Mouse (Mus musculus) lung, embryonic 16.5 days (tissue): Measurements from ENCODE around the gene Tspan9. TPM values are rescaled to one million over a fixed set of nuclear protein-coding genes. Genes with fewer than 3 reads are reported as not detected.

ENCODE experiments used
- ATAC-seq: fragments of 200-750 bp; cut with Nextera tagmentation; 2 replicates; pipeline ENCODE4 v1.8.0; 2017; ENCODE audit warnings: low read depth, mild to moderate bottlenecking, moderate library complexity
- H3K27ac ChIP-seq: fragments of 300-500 bp; sonication (generic); 2 replicates; pipeline ENCODE4 v1.5.1; 2014; ENCODE audit warnings: mild to moderate bottlenecking, control low read depth, low read length
- H3K27me3 ChIP-seq: fragments of 300-500 bp; sonication (generic); 2 replicates; pipeline ENCODE4 v1.6.1; 2014; ENCODE audit warnings: low read depth, low read length, mixed read lengths; ENCODE audit not compliant: control insufficient read depth, insufficient read depth
- H3K36me3 ChIP-seq: fragments of 300-500 bp; sonication (generic); 2 replicates; pipeline ENCODE4 v1.6.1; 2014; ENCODE audit warnings: low read length; ENCODE audit not compliant: control insufficient read depth, insufficient read depth
- H3K4me1 ChIP-seq: fragments of 300-500 bp; sonication (generic); replicated peaks from 2 replicates; pipeline ENCODE4 v1.6.1; 2014; ENCODE audit warnings: low read length, mixed read lengths; ENCODE audit not compliant: control insufficient read depth, insufficient read depth
- H3K4me2 ChIP-seq: fragments of 300-500 bp; sonication (generic); 2 replicates; pipeline ENCODE4 v1.6.1; 2014; ENCODE audit warnings: low read depth, low read length, control low read depth
- H3K4me3 ChIP-seq: fragments of 300-500 bp; sonication (generic); 2 replicates; pipeline ENCODE4 v1.5.1; 2014; ENCODE audit warnings: mild to moderate bottlenecking, low read length, control low read depth
- H3K9ac ChIP-seq: fragments of 300-500 bp; sonication (generic); 2 replicates; pipeline ENCODE4 v1.6.1; 2014; ENCODE audit warnings: low read length, control low read depth
- H3K9me3 ChIP-seq: fragments of 300-500 bp; sonication (generic); 2 replicates; pipeline ENCODE4 v1.6.1; 2016; ENCODE audit warnings: low read length; ENCODE audit not compliant: control insufficient read depth
- WGBS: fragments of 180-500 bp; shearing (Covaris S2); extraction: QIAGEN DNeasy Blood & Tissue Kit; methylation state at CpG from one replicate; pipeline ENCODE4 v1.1.7; 2014; 5-methylcytosine and 5-hydroxymethylcytosine counted together
- polyA plus RNA-seq: library from polyadenylated mRNA; unstranded; fragments of >200 nt; fragmentation: Nextera tagmentation; extraction: Ambion mirVana; gene quantifications from 2 replicates; pipeline ENCODE4 v1.2.1, GENCODE M21; 2015

The Tspan9 gene
- polyA plus RNA-seq, 1 experiment from 2014 or later: 158 TPM

DNA sequence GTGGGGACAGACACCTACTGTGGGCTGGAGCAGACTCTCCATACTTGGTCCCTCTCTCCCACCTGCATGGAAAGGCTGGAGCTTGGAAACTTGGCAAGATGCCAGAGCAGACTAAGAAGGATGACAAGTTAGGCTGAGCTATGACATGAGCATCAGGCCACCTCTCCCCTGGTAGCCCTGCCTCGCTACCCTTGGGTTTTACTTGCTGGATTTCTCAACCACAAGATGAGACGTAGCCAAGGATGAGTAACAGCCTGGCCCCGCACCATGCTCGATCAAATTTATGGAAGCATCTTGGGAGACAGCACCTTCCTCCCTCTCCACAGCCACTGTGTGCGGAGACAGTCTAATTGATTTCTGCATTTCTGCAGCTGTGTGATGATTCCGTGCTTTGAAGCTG, 28.3 kb downstream of the Tspan9 start:
- H3K27ac ChIP-seq: no peak overlapping the region
- H3K4me3 ChIP-seq: no peak overlapping the region
- H3K36me3 ChIP-seq: no peaks in the 10 kb centered on the region
- no peaks in the 10 kb centered on the region for H3K27me3 ChIP-seq
- no peaks in the 10 kb centered on the region for H3K9me3 ChIP-seq
- 81% methylated on average over 6 of the region's 6 CpGs for WGBS
- no peak for ATAC-seq
- H3K9ac ChIP-seq: no peak overlapping the region
- no peak overlapping the region for H3K4me2 ChIP-seq
- peaks cover 33% of the 10 kb centered on the region for H3K4me1 ChIP-seq

DNA sequence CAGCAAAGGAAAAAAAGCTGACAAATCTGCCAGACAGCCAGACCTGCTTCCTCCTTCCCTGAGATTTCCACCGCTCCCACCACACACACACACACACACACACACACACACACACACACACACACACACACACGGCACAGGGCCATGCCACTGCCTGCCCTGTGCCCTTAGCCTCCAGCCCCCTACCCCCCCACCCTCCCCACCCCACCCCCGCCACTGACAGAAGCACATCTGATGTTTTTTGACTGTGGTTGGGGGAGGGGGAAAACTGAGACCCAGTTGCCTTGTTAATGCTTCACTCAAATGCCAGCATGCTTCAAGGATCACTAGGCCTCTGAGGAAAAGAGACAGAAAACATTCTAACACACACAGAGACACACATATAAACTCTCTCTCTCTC, 30.8 kb downstream of the Tspan9 start:
- H3K4me1 ChIP-seq: peaks cover 36% of the 10 kb centered on the region
- no peak overlapping the region for H3K4me2 ChIP-seq
- no peak overlapping the region for H3K4me3 ChIP-seq
- no peak overlapping the region for H3K9ac ChIP-seq
- H3K27ac ChIP-seq: no peak overlapping the region
- 50% methylated on average over 3 of the region's 3 CpGs for WGBS
- ATAC-seq: no peak
- H3K9me3 ChIP-seq: no peaks in the 10 kb centered on the region
- no peaks in the 10 kb centered on the region; the same call in 1 of the 2 replicates for H3K36me3 ChIP-seq
- H3K27me3 ChIP-seq: no peaks in the 10 kb centered on the region

DNA sequence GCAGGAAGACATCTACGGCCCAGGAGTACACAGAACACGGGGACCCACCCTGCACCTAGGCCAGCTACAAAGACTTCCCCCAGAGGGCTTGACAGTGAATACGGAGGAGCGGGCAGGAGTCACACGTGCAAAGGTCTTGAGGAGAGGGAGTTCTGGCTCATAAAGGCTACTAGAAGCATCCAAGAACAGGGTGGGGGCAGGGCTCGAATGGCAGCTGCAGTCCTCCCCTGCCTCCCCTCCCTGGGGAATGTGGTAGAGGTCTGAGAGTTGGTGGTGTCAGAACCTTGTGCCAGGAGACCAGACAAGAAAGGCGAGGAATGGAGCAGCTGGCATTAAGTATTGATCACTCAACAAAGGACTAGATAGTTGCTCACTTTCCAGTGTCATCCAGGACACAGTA, 31.6 kb downstream of the Tspan9 start:
- no peak overlapping the region for H3K4me3 ChIP-seq
- WGBS: 52% methylated on average over 7 of the region's 7 CpGs
- H3K36me3 ChIP-seq: no peaks in the 10 kb centered on the region; the same call in 1 of the 2 replicates
- no peak overlapping the region for H3K9ac ChIP-seq
- no peak overlapping the region for H3K4me2 ChIP-seq
- H3K27ac ChIP-seq: no peak overlapping the region
- peaks cover 38% of the 10 kb centered on the region for H3K4me1 ChIP-seq
- ATAC-seq: no peak
- H3K9me3 ChIP-seq: no peaks in the 10 kb centered on the region
- no peaks in the 10 kb centered on the region for H3K27me3 ChIP-seq

DNA sequence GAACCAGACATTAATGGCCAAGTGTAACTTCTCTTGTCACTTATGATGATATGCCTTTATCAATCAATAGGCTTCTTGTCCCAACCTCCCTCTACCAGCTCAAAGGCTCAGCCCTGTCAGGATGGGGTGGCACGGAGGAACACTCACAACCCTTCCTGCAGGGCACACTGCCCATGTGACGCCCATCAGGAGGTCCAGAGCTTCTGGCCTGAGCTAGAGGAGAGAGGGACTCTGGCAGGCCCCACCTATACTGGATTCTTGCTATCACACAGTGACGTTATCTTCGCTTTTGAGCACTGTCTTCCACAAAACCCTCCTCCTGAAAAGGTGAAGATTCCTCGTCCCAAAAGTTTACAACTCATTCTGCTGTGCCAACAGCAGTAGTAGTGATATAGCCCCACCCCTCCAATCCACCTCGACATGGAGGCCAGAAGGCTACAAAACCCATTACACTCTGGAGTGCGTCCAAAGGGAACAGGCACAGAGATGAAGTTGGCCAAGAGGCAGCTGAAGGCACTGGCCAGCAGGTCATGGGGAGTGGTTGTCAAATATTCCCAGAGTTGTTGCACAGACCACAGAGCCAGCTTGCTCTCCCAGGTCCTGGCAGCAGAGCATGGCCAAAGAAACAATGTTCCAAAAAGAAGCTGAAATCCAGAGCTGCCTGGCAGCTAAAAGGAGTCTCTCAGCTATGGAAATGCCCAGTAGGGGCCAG, 34.9 kb downstream of the Tspan9 start:
- Histone ChIP-seq H3K9me3 (no peaks in the 10 kb centered on the region), H3K27ac (no peak overlapping the region), H3K27me3 (no peaks in the 10 kb centered on the region), H3K36me3 (no peaks in the 10 kb centered on the region; the same call in 1 of the 2 replicates), H3K4me1 (peaks cover 62% of the 10 kb centered on the region), H3K9ac (no peak overlapping the region), H3K4me3 (no peak overlapping the region), H3K4me2 (no peak overlapping the region)
- ATAC-seq: no peak
- 77% methylated on average over 7 of the region's 7 CpGs for WGBS

DNA sequence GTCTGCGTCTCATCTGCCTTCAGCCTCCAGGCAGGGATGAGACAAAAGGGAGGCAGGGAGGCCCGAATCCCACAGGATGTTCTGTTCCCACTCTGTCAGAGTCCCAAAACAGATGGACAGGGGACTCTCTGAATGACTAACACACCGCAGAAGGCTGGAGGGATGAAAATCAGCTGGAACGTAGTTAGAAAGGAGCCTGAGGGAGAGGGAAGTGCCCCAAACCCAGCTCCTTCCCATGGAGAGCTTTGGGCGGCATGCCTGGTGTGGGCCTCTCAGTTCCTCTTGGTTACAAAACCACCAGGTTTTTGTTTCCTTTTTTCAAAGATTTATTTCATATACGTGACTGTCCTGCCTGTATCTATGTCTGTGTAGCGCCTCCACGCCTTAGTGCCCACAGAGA, 35.7 kb downstream of the Tspan9 start:
- Histone ChIP-seq H3K4me2 (no peak overlapping the region), H3K4me3 (no peak overlapping the region), H3K36me3 (no peaks in the 10 kb centered on the region; the same call in 1 of the 2 replicates), H3K27ac (no peak overlapping the region), H3K4me1 (peaks cover 61% of the 10 kb centered on the region), H3K27me3 (no peaks in the 10 kb centered on the region), H3K9me3 (no peaks in the 10 kb centered on the region), H3K9ac (no peak overlapping the region)
- 69% methylated on average over 8 of the region's 8 CpGs for WGBS
- ATAC-seq: no peak

DNA sequence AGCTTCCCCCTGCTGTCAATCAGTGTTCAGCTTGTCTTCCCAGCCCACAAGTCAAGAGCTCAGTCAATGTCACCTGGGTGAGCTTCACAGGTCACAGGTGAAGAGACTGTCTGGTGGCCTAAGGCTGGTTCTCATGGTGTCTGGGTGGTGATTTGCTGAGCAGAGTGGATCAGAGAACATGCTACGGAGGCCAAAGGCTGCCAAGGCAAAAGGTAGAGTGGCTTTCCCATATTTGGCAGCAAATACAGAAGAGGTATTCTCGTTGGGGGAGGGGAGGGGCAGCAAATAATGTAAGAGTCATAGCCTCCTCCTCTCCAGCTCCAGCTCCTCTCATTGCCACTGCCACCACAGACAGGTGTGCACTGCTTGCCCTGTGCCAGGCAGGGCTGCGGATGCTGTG, 37.2 kb downstream of the Tspan9 start:
- H3K27ac ChIP-seq: peak overlapping the region; percentile 95
- no peak overlapping the region for H3K4me2 ChIP-seq
- H3K27me3 ChIP-seq: no peaks in the 10 kb centered on the region
- peak; percentile 11; the same call in 1 of the 2 replicates for ATAC-seq
- 0 out of 2 replicates have a peak overlapping the region, but pooled peaks have one; percentile 18 for H3K9ac ChIP-seq
- no peaks in the 10 kb centered on the region for H3K9me3 ChIP-seq
- peaks cover 59% of the 10 kb centered on the region for H3K4me1 ChIP-seq
- H3K4me3 ChIP-seq: no peak overlapping the region
- H3K36me3 ChIP-seq: no peaks in the 10 kb centered on the region; the same call in 1 of the 2 replicates
- 39% methylated on average over 3 of the region's 3 CpGs for WGBS

DNA sequence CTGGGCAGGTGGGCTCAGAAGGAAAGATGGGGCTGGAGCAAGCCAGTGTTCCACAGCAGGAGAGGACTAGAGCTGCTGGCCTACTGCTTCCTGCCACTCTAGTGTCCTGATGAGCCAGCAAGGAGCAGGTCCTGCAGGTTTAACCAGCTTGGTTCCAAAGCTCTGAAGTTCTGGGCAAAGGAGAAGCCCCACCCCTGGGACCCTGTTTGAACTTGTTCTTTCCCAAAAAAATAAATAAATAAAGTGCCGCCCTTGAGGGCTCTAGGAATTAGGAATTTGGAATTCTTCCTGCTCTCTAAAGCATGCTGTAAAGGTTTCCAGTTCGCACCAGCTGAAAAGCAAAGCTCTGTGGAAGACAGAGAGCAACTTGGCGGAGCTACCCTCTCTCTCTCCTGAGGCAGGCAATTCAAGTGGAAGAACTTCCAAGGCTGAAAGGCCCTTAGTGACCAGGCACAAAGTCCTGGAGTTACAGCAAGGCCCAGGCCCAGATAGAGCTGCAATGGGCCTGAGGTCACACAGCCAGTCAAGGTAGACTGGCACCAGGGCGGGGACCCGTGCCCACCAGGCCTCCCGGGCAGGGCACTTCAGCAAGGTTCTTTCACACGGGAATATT, 38.6 kb downstream of the Tspan9 start:
- no peaks in the 10 kb centered on the region for H3K27me3 ChIP-seq
- WGBS: 43% methylated on average over 7 of the region's 7 CpGs
- H3K27ac ChIP-seq: peak overlapping the region; percentile 95
- H3K4me1 ChIP-seq: peaks cover 60% of the 10 kb centered on the region
- peak; percentile 62 for ATAC-seq
- H3K4me2 ChIP-seq: peak overlapping the region; percentile 2; the same call in 1 of the 2 replicates
- H3K36me3 ChIP-seq: no peaks in the 10 kb centered on the region; the same call in 1 of the 2 replicates
- no peaks in the 10 kb centered on the region for H3K9me3 ChIP-seq
- no peak overlapping the region for H3K4me3 ChIP-seq
- H3K9ac ChIP-seq: peak overlapping the region; percentile 26; the same call in 1 of the 2 replicates

DNA sequence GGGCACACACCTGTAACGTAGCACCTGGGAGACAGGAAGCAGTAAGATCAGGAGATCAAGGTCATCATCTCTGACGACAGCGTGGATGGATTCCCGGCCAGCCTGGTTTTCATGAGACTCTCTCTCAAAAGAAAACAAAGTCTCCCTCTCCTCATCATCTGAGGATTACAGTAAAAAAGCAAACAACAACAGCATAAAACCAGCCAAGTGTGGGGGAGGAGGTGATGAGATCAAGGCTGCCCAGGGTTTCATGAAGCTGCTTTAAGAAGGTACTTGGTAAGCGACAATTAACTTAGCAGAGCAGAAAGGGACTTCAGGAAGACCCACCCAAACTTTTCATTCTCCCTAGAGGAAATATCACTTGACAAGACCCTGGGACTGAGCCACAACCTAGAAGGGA, 39.5 kb downstream of the Tspan9 start:
- no peak for ATAC-seq
- H3K4me3 ChIP-seq: no peak overlapping the region
- WGBS: 57% methylated on average over 5 of the region's 5 CpGs
- H3K4me1 ChIP-seq: peaks cover 68% of the 10 kb centered on the region
- no peak overlapping the region for H3K9ac ChIP-seq
- H3K27me3 ChIP-seq: no peaks in the 10 kb centered on the region
- H3K27ac ChIP-seq: peak overlapping the region; percentile 95
- no peaks in the 10 kb centered on the region for H3K36me3 ChIP-seq
- H3K9me3 ChIP-seq: no peaks in the 10 kb centered on the region
- no peak overlapping the region for H3K4me2 ChIP-seq

DNA sequence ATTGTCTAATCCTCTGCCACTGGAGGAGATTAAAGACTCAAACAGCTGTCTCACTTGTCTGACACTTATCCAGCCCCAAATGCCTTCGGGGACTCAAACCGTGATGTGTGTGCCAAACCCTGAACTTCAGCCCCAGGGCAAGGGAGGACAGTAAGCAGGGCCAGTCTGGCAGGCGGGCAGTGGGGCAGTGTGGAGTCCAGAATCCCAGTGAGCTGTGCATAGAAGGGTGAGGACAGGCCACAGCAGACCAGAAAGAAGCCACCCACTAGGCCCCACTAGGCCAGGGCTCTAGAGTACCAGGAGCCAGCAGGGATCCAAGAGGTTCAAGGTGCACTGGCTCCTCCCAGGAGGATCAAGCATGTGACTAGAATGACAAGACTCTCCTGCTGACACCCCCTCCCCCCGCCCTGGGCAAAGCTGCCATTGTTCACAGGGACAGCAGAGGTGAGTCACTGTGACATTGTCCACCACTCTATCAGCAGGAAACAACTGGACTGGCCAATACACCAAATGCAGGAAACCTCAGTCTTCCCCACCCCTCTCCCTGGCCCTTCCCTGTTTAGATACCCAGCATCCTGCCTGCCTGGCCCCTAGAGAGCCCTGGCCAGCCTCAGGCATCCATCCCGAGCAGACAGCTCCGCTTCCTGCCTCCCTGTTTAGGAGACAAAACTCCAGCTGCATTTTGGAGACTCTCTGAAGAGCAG, 40.9 kb downstream of the Tspan9 start:
- H3K27me3 ChIP-seq: no peaks in the 10 kb centered on the region
- H3K27ac ChIP-seq: peak overlapping the region; percentile 84
- no peaks in the 10 kb centered on the region for H3K36me3 ChIP-seq
- H3K4me3 ChIP-seq: no peak overlapping the region
- peak; percentile 75 for ATAC-seq
- peak overlapping the region; percentile 47; the same call in 1 of the 2 replicates for H3K9ac ChIP-seq
- H3K4me2 ChIP-seq: no peak overlapping the region
- whole genome bisulfite sequencing: 30% methylated on average over 6 of the region's 6 CpGs
- peaks cover 65% of the 10 kb centered on the region for H3K4me1 ChIP-seq
- H3K9me3 ChIP-seq: no peaks in the 10 kb centered on the region
